Mouse (Mus musculus) kidney, postnatal 25 days (tissue): ENCODE results near the gene Fgfr3.
A peak's percentile ranks its signal among the peaks of the same experiment; 100 is the strongest.

Experiments
- DNase-seq, 2 experiments: peaks; one replicate each; pipeline ENCODE4 v3.0.0; 2021; ENCODE audit warnings: mixed read lengths in 2 of 2

The Fgfr3 gene

DNA sequence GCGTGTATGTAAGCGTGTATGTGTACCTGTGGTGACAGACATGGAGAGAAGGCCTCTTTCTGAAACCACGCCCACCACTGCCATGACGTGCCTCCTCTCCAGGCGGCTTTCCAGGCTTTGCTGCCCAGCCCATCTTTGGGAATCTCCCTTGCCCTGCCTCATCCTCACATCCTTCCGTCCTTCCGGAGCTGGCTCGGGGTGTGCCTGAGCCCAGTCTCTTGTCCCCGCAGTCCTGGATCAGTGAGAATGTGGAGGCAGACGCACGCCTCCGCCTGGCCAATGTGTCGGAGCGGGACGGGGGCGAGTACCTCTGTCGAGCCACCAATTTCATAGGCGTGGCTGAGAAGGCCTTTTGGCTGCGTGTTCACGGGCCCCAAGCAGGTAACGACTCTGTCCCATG is 9.6 kb downstream of the Fgfr3 start:
- no peak for DNase-seq

GRCm38 (mm10) chr5:33733837-33734236 is 12.4 kb downstream of the Fgfr3 start:
- DNase-seq: no peak

DNA sequence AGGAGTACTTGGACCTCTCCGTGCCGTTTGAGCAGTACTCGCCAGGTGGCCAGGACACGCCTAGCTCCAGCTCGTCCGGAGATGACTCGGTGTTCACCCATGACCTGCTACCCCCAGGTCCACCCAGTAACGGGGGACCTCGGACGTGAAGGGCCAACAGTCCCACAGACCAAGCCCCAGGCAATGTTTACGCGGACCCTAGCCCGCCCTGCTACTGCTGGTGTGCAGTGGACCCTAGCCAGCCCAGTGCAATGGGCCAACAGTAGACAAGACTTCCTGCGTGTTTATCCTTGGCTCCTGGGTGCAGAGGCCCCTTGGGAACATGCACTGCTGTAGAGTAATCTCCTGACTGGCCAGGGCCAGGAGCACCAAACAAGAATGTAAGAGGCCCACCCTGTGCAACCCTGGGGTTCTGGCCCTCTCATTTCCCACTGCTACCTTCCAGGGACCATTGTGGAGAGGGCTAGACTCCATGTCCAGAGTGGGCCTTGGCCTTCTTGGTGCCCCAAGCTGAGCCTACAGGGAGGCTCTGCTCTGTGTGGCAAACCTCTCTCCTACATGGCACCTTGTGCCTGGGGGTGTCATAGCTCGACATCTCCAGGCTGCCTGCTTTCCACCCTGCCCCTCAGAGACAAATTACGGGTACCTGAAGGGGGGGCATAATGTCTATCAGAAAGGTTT is 14.1 kb downstream of the Fgfr3 start:
- peak; percentile 61 to 88 for DNase-seq

- DNase-seq: peak; percentile 56 to 82
These were observed 14.8 kb downstream of the Fgfr3 start for GRCm38 (mm10) chr5:33736230-33736629.

DNA sequence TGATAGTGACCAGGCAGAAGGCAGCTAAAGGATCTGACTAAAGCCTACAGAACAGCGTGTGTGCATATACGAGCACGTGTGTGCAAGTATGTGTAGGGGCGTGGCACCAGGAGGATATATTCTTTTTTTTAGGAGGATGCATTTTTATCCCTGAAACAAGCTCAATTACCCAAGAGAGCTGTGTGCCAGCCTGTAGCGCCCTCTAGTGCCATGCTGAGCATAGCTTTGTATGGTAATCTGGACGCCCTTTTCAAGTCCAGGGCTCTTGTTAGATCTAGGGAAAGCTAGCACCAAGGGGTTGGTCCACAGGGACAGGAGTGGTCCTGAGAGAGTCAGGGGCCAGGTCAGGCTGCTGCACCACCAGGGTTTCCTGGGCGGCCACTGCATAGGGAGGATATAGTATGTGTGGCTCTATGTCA is 16.4 kb downstream of the Fgfr3 start:
- peak; percentile 79 to 89 for DNase-seq

DNA sequence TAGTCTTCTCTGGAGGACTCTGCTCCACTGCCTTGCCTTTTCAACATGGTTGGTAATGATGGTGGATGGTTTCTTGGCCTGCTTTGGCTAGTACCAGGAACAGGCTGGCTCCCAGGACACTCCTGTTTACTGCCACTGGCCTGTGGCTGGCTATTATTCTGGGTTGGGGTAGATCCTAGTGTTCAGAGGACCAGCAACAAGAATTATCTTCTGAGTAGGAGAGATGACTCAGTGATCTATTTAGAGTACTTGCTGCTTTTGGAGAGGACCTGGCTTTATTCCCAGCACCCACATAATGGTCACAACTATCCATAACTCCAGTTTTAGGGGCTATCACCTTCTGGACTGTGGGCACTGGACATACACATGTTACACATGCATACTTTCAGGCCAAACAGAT is 16.9 kb downstream of the Fgfr3 start:
- DNase-seq: no peak

- no peak for DNase-seq
These were observed 19.1 kb downstream of the Fgfr3 start for GRCm38 (mm10) chr5:33740548-33740947.

- no peak for DNase-seq
These were observed 22.0 kb downstream of the Fgfr3 start for GRCm38 (mm10) chr5:33743481-33743880.

DNA sequence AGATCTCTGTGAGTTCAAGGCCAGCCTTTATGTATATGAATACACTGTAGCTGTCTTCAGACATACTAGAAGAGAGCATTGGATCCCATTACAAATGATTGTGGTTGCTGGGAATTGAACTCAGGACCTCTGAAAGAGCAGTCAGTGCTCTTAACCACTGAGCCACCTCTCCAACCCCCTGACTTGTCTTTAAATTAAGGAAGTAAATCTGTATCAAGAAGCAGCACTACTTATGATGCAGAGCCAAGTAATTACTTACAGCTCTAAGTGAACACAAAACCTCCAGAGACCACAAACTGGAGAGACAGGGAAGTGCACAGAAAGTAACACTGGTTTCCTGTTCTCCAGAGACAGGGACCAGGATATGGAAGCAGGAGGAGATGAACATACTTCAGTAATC is 55.7 kb downstream of the Fgfr3 start:
- no peak for DNase-seq

- DNase-seq: peak in 1 of 2 experiments; percentile 65
These were observed 60.5 kb downstream of the Fgfr3 start for GRCm38 (mm10) chr5:33781964-33782344.

DNA sequence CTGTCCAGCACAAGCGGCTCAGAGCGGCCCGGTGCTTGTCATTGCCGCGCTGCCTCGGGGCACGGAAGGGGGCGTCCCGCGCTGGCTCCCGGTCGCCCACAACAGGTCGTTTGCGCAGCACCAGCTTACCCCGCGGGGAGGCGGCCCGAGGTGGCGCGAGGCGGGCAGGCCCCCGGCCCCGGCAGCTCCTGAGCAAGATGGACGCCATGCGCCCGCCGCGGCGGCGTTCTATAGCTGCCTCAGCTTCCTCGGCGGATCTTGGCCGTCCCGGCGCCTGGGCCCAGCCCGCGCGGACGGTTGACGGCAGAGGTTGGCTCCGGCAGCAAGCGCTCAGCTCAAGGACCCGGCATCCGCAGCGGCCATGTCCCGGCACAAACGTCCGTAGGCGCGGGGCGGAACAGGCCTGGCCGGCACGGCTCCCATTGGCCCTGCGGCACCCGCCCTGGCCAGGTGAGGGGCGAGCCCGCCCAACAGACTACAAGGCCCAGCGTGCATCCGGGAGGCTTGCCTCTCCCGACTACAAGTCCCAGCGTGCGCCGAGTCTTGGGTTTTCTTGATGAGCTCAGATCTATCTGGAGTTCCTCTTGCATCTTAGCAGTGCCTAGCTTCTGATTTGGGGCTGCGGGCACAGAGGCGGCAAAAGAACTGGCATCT is 61.0 kb downstream of the Fgfr3 start, which contains the start of gene Letm1:
Gene Letm1, minus strand, starts transcription at position 473 of the 654 bp plus-strand sequence.
- DNase-seq: peak; percentile 95 to 98

DNA sequence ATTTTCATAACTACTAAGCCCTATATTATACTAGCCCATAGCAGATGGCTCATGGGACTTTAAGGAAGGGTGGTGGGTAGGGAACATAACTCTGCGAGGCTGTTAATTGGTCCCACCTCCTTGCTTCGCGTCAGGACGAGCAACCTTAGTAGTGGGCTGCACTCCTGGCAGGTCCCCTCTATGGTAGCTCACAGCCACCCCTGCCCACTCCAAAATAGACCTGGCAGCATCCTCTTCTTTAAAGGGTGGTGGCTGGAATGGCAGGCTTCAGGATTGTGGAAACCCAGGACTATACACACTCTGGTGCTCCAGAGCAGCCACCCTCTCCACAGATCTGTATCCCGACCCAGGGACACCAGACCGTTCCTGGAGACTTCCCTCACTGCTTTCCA is 61.5 kb downstream of the Fgfr3 start:
- no peak for DNase-seq
